Mouse (Mus musculus) brain, embryonic 18.5 days (tissue): ENCODE data around the gene Ptges.

Experiments used
- DNase-seq: peaks from one replicate; pipeline ENCODE4 v3.0.0-alpha.2; 2012; ENCODE audit warnings: low read depth, low spot score

The Ptges gene

GRCm38 (mm10) chr2:30850581-30850980 lies 79.1 kb downstream of the Ptges start:
- DNase-seq: no peak

GRCm38 (mm10) chr2:30848184-30848583 lies 81.5 kb downstream of the Ptges start:
- no peak for DNase-seq

GRCm38 (mm10) chr2:30846723-30847122 lies 82.9 kb downstream of the Ptges start:
- no peak for DNase-seq

- DNase-seq: no peak
Observed at GRCm38 (mm10) chr2:30846236-30846635, 83.4 kb downstream of the Ptges start.

GRCm38 (mm10) chr2:30845152-30846070 lies 84.3 kb downstream of the Ptges start:
- DNase-seq: no peak

GRCm38 (mm10) chr2:30842615-30843014 lies 87.0 kb downstream of the Ptges start:
- DNase-seq: no peak
